Comparison of ENCODE assay signal across 8 mouse cellular contexts in the genomic region with DNA sequence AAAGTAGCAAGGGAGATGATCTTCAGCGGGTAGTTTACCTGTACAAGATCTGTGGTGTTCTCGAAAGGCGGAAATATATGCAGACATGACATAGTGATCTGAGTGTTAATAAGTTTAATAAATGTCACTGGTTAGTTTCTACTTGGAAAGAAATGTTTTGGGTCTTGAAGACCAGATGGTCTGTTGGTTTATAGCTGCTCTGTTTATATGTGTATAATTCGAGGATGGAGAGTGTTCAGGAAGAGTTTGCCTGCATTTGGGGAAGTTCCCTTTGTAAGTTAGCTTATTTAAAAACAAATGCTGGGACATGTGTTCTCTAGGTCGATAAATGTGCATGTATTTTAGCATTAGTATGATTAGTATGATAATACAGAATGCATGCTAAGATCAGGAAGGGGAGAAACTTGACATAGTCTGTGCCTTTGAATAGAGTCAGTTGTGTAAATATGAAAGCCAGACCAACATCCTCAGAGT. TPM values are rescaled to one million over a fixed set of nuclear protein-coding genes. Genes with fewer than 3 reads are reported as not detected.
DNase-seq lines count a peak whose midpoint lies in the region; ATAC-seq and TF ChIP-seq lines count a peak whose summit lies in the region.

No protein-coding gene starts in this region.

- peak overlapping the region; percentile 72 for H3K4me3 ChIP-seq in lung, embryonic 16.5 days (ENCODE audit: low read length)
- H3K4me3 ChIP-seq in embryonic facial prominence, embryonic 13.5 days: peak overlapping the region; percentile 92
- peak overlapping the region; percentile 72 for H3K4me3 ChIP-seq in intestine, postnatal 0 days (ENCODE audit: low read depth, low read length)
- peak overlapping the region; percentile 92 for H3K4me3 ChIP-seq in neural tube, embryonic 15.5 days (replicated peaks)

- H3K27me3 ChIP-seq in lung, embryonic 16.5 days (ENCODE audit: control insufficient read depth, insufficient read depth, low read depth, low read length): no peaks in the 10 kb centered on the region
- H3K27me3 ChIP-seq in embryonic facial prominence, embryonic 13.5 days: no peaks in the 10 kb centered on the region
- no peaks in the 10 kb centered on the region for H3K27me3 ChIP-seq in intestine, postnatal 0 days (replicated peaks; ENCODE audit: control insufficient read depth, insufficient read depth, low read length)
- H3K27me3 ChIP-seq in neural tube, embryonic 15.5 days (replicated peaks): no peaks in the 10 kb centered on the region

- DNase-seq in lung, adult 18-20 months: no peak
- DNase-seq in layer of hippocampus, postnatal 10 days (ENCODE audit: low spot score in 2 of 2): no peak
- DNase-seq in spleen, adult 18-20 months: no peak
- DNase-seq in cerebellum, adult 18-20 months: no peak

- H3K9ac ChIP-seq in lung, embryonic 16.5 days (ENCODE audit: low read length): peak overlapping the region; percentile 99
- peak overlapping the region; percentile 97 for H3K9ac ChIP-seq in embryonic facial prominence, embryonic 13.5 days
- H3K9ac ChIP-seq in intestine, postnatal 0 days (ENCODE audit: low read depth, low read length): peak overlapping the region; percentile 86
- peak overlapping the region; percentile 95 for H3K9ac ChIP-seq in neural tube, embryonic 15.5 days (replicated peaks)

- no peaks in the 10 kb centered on the region for H3K36me3 ChIP-seq in lung, embryonic 16.5 days (ENCODE audit: control insufficient read depth, insufficient read depth, low read length)
- no peaks in the 10 kb centered on the region for H3K36me3 ChIP-seq in embryonic facial prominence, embryonic 13.5 days
- no peaks in the 10 kb centered on the region for H3K36me3 ChIP-seq in intestine, postnatal 0 days (ENCODE audit: control insufficient read depth, insufficient read depth)
- H3K36me3 ChIP-seq in neural tube, embryonic 15.5 days: no peaks in the 10 kb centered on the region

- no peaks in the 10 kb centered on the region for H3K9me3 ChIP-seq in lung, embryonic 16.5 days (ENCODE audit: control insufficient read depth, low read length)
- no peaks in the 10 kb centered on the region for H3K9me3 ChIP-seq in embryonic facial prominence, embryonic 13.5 days
- no peaks in the 10 kb centered on the region for H3K9me3 ChIP-seq in intestine, postnatal 0 days (ENCODE audit: control insufficient read depth)
- no peaks in the 10 kb centered on the region for H3K9me3 ChIP-seq in neural tube, embryonic 15.5 days (replicated peaks)

- peaks cover 17% of the 10 kb centered on the region for H3K4me1 ChIP-seq in lung, embryonic 16.5 days (replicated peaks; ENCODE audit: control insufficient read depth, insufficient read depth, low read length)
- peaks cover 30% of the 10 kb centered on the region for H3K4me1 ChIP-seq in embryonic facial prominence, embryonic 13.5 days
- 0 out of 2 replicates have a peak, but pooled peaks cover 7% of the 10 kb centered on the region for H3K4me1 ChIP-seq in intestine, postnatal 0 days (replicated peaks; ENCODE audit: control insufficient read depth, insufficient read depth, low read length)
- peaks cover 43% of the 10 kb centered on the region for H3K4me1 ChIP-seq in neural tube, embryonic 15.5 days

- peak overlapping the region; percentile 100 for H3K27ac ChIP-seq in lung, embryonic 16.5 days (ENCODE audit: low read length)
- peak overlapping the region; percentile 100 for H3K27ac ChIP-seq in embryonic facial prominence, embryonic 13.5 days
- peak overlapping the region; percentile 99 for H3K27ac ChIP-seq in intestine, postnatal 0 days (ENCODE audit: low read depth, low read length)
- H3K27ac ChIP-seq in neural tube, embryonic 15.5 days (replicated peaks): peak overlapping the region; percentile 100

- TF ChIP-seq CTCF in intestine, postnatal 0 days (IDR thresholded peaks at IDR 0.05; ENCODE audit: low read depth): no peak

- ATAC-seq in lung, embryonic 16.5 days (ENCODE audit: low read depth): no peak
- ATAC-seq in embryonic facial prominence, embryonic 13.5 days (ENCODE audit: insufficient number of reproducible peaks, insufficient read depth, low FRiP score, low TSS enrichment, low read depth): no peak
- no peak for ATAC-seq in intestine, postnatal 0 days
- no peak for ATAC-seq in neural tube, embryonic 15.5 days (ENCODE audit: low FRiP score)

- 1% methylated on average over 5 of the region's 5 CpGs for WGBS in lung, embryonic 16.5 days
- 1% methylated on average over 5 of the region's 5 CpGs for WGBS in embryonic facial prominence, embryonic 13.5 days
- WGBS in intestine, postnatal 0 days: 0% methylated on average over 5 of the region's 5 CpGs
- WGBS in neural tube, embryonic 15.5 days: 2% methylated on average over 5 of the region's 5 CpGs

- H3K4me2 ChIP-seq in lung, embryonic 16.5 days (ENCODE audit: low read depth, low read length): peak overlapping the region; percentile 72
- H3K4me2 ChIP-seq in embryonic facial prominence, embryonic 13.5 days: peak overlapping the region; percentile 66
- H3K4me2 ChIP-seq in intestine, postnatal 0 days (replicated peaks; ENCODE audit: low read depth): peak overlapping the region; percentile 84
- H3K4me2 ChIP-seq in neural tube, embryonic 15.5 days: peak overlapping the region; percentile 62

RNA-seq across cellular contexts. Expression of gene Dap3, which starts 0.4 kb away (rescaled TPM):
- 126 and 130 TPM in 2 replicates for polyA plus RNA-seq in lung, embryonic 16.5 days (2015; fragmentation: Nextera tagmentation; extraction: Ambion mirVana)
- polyA plus RNA-seq in embryonic facial prominence, embryonic 13.5 days (2015; fragmentation: Nextera tagmentation; extraction: Ambion mirVana): 147 and 158 TPM in 2 replicates
- 91.5 and 95.9 TPM in 2 replicates for polyA plus RNA-seq in intestine, postnatal 0 days (2015; fragmentation: Nextera tagmentation; extraction: Ambion mirVana)
- polyA plus RNA-seq in neural tube, embryonic 15.5 days (2015; fragmentation: Nextera tagmentation; extraction: Ambion mirVana): 144 TPM in 2 replicates
- 100 to 1,000 TPM in 1 of 2 experiments, 10 to 100 TPM in 1; 100.0 to 115 TPM for total RNA-seq in layer of hippocampus, postnatal 10 days (2021)

RNA-seq across cellular contexts. Expression of gene Ash1l, which starts 0.9 kb away (rescaled TPM):
- 19.4 and 20.6 TPM in 2 replicates for polyA plus RNA-seq in lung, embryonic 16.5 days (2015; fragmentation: Nextera tagmentation; extraction: Ambion mirVana)
- polyA plus RNA-seq in embryonic facial prominence, embryonic 13.5 days (2015; fragmentation: Nextera tagmentation; extraction: Ambion mirVana): 29.4 and 30.6 TPM in 2 replicates
- 7.4 and 9.0 TPM in 2 replicates for polyA plus RNA-seq in intestine, postnatal 0 days (2015; fragmentation: Nextera tagmentation; extraction: Ambion mirVana)
- 19.1 and 19.4 TPM in 2 replicates for polyA plus RNA-seq in neural tube, embryonic 15.5 days (2015; fragmentation: Nextera tagmentation; extraction: Ambion mirVana)
- total RNA-seq in layer of hippocampus, postnatal 10 days (2021): 10 to 100 TPM; 61.2 to 61.5 TPM

RNA-seq across cellular contexts. Expression of gene Msto1, which starts 37.6 kb away (rescaled TPM):
- polyA plus RNA-seq in lung, embryonic 16.5 days (2015; fragmentation: Nextera tagmentation; extraction: Ambion mirVana): 37.9 and 41.6 TPM in 2 replicates
- 40.7 and 43.2 TPM in 2 replicates for polyA plus RNA-seq in embryonic facial prominence, embryonic 13.5 days (2015; fragmentation: Nextera tagmentation; extraction: Ambion mirVana)
- 20.7 and 22.4 TPM in 2 replicates for polyA plus RNA-seq in intestine, postnatal 0 days (2015; fragmentation: Nextera tagmentation; extraction: Ambion mirVana)
- 48.6 and 49.2 TPM in 2 replicates for polyA plus RNA-seq in neural tube, embryonic 15.5 days (2015; fragmentation: Nextera tagmentation; extraction: Ambion mirVana)
- total RNA-seq in layer of hippocampus, postnatal 10 days (2021): 10 to 100 TPM; 31.1 to 32.9 TPM
